Mouse (Mus musculus) G1E (cell line): ENCODE data around the gene Evl.

Source experiments
- CTCF ChIP-seq: IDR thresholded peaks from 2 replicates; pipeline ENCODE4 v1.5.1; 2012; ENCODE audit warnings: low read depth, low read length, inconsistent platforms, mixed read lengths
- GATA1 ChIP-seq: IDR thresholded peaks from 2 replicates; pipeline ENCODE4 v1.6.1; 2012; ENCODE audit warnings: borderline replicate concordance, low read length, inconsistent platforms, mixed read lengths
- TAL1 ChIP-seq: conservative IDR thresholded peaks from 2 replicates; pipeline ENCODE4 v1.6.1; 2012; ENCODE audit warnings: low read depth, low read length, inconsistent platforms, mixed read lengths

- TF ChIP-seq CTCF = no peak
- no peak for TF ChIP-seq TAL1
- no peak for TF ChIP-seq GATA1
Observed at GRCm38 (mm10) chr12:108657350-108657749, 102.8 kb downstream of the Evl start.
